In genomic region chr9:49081561-49081960, GRCm38 (mm10) we compare ENCODE assay signal across 7 mouse cellular contexts. TPM values are rescaled to one million over a fixed set of nuclear protein-coding genes. Genes with fewer than 3 reads are reported as not detected.
DNase-seq lines count a peak whose midpoint lies in the region; ATAC-seq and TF ChIP-seq lines count a peak whose summit lies in the region.

No protein-coding gene starts in this region.

- no peaks in the 10 kb centered on the region for H3K9me3 ChIP-seq in G1E (replicated peaks)
- no peaks in the 10 kb centered on the region for H3K9me3 ChIP-seq in heart, embryonic 10.5 days

- no peak for ATAC-seq in G1E (ENCODE audit: extremely low read depth, insufficient number of reproducible peaks, low FRiP score, poor library complexity, severe bottlenecking)
- ATAC-seq in megakaryocyte, adult 5-6 weeks (ENCODE audit: poor library complexity, severe bottlenecking), result peak; percentile 47; the same call in 1 of the 2 replicates

- H3K4me1 ChIP-seq in G1E (ENCODE audit: insufficient read depth, low read depth, low read length), result no peaks in the 10 kb centered on the region
- H3K4me1 ChIP-seq in heart, embryonic 10.5 days, result no peaks in the 10 kb centered on the region
- H3K4me1 ChIP-seq in small intestine, adult 2 months (ENCODE audit: control insufficient read depth, insufficient read depth, insufficient read length, low read length), result no peaks in the 10 kb centered on the region

- H3K36me3 ChIP-seq in G1E (replicated peaks), result peaks cover 60% of the 10 kb centered on the region
- peaks cover 40% of the 10 kb centered on the region for H3K36me3 ChIP-seq in heart, embryonic 10.5 days
- peaks cover 22% of the 10 kb centered on the region for H3K36me3 ChIP-seq in small intestine, adult 2 months (ENCODE audit: control insufficient read depth, insufficient read depth, low read length)

- no peaks in the 10 kb centered on the region for H3K27me3 ChIP-seq in G1E (ENCODE audit: insufficient read depth, low read length)
- H3K27me3 ChIP-seq in heart, embryonic 10.5 days (ENCODE audit: insufficient read depth, poor library complexity, severe bottlenecking), result no peaks in the 10 kb centered on the region
- no peaks in the 10 kb centered on the region for H3K27me3 ChIP-seq in small intestine, adult 2 months (ENCODE audit: control insufficient read depth, insufficient read depth, low read length)

- 8% methylated on average over 4 of the region's 4 CpGs for WGBS in heart, embryonic 10.5 days
- 24% methylated on average over 4 of the region's 4 CpGs for WGBS in small intestine, adult 2 months

- TF ChIP-seq POLR2A in small intestine, adult 2 months (IDR thresholded peaks at IDR 0.05; ENCODE audit: low read depth, low read length), result no peak

- no peak for DNase-seq in G1E (ENCODE audit: low spot score)
- DNase-seq in adrenal gland, adult 2 months, result peak; percentile 80
- peak; percentile 86 for DNase-seq in embryo, embryonic 10 days (ENCODE audit: low spot score)
- DNase-seq in heart, embryonic 10.5 days (ENCODE audit: low spot score), result peak; percentile 79
- peak; percentile 88 to 89 for DNase-seq in layer of hippocampus, postnatal 10 days (ENCODE audit: low spot score in 2 of 2)

- TF ChIP-seq CTCF in G1E (IDR thresholded peaks at IDR 0.05; ENCODE audit: low read depth, low read length), result 0 out of 2 replicates have a peak, but pooled peaks have one; percentile 22
- TF ChIP-seq CTCF in small intestine, adult 2 months (IDR thresholded peaks at IDR 0.05; ENCODE audit: extremely low read depth, insufficient read length, insufficient replicate concordance, low read depth, low read length), result peak; percentile 64; the same call in 1 of the 2 replicates

- H3K27ac ChIP-seq in heart, embryonic 10.5 days, result no peak overlapping the region
- H3K27ac ChIP-seq in small intestine, adult 2 months (ENCODE audit: insufficient read depth, low read depth, low read length), result no peak overlapping the region

- no peak overlapping the region for H3K4me3 ChIP-seq in G1E (ENCODE audit: low read depth, low read length)
- no peak overlapping the region for H3K4me3 ChIP-seq in heart, embryonic 10.5 days
- H3K4me3 ChIP-seq in small intestine, adult 2 months (ENCODE audit: low read depth, low read length), result no peak overlapping the region

RNA-seq across cellular contexts. Expression of gene Tmprss5, which starts 0.5 kb away (rescaled TPM):
- total RNA-seq in G1E (2014; fragmentation: Nextera tagmentation) (not detected in 2 replicates), G1E (2017) (0.22 and 0.23 TPM in 2 replicates)
- not detected in 2 replicates for polyA plus RNA-seq in G1E (2012)
- total RNA-seq in adrenal gland, adult 2 months (2021), result under 1 TPM; 0.29 to 0.52 TPM
- polyA plus RNA-seq in adrenal gland, adult 2 months (2012; rRNA removed), result 2.7 and 3.8 TPM in 2 replicates
- polyA plus RNA-seq in heart, embryonic 10.5 days (2016; fragmentation: Nextera tagmentation; extraction: Ambion mirVana), result 0.14 and 0.39 TPM in 2 replicates
- total RNA-seq in layer of hippocampus, postnatal 10 days (2021), result 1 to 10 TPM in 1 of 2 experiments, under 1 TPM in 1; 0.46 to 1.1 TPM
- not detected in 2 replicates for total RNA-seq in megakaryocyte, adult 5-6 weeks (2015)
- not detected in 2 replicates for total RNA-seq in megakaryocyte, adult 5-6 weeks (2017)
- polyA plus RNA-seq in small intestine, adult 2 months (2012; rRNA removed), result 1.5 and 3.3 TPM in 2 replicates

RNA-seq across cellular contexts. Expression of gene Zw10, which starts 26.1 kb away (rescaled TPM):
- total RNA-seq in G1E (2014; fragmentation: Nextera tagmentation) (52.0 and 53.1 TPM in 2 replicates), G1E (2017) (45.8 and 46.4 TPM in 2 replicates)
- 5.2 and 6.6 TPM in 2 replicates for polyA plus RNA-seq in G1E (2012)
- 10 to 100 TPM; 15.3 to 17.3 TPM for total RNA-seq in adrenal gland, adult 2 months (2021)
- 2.7 and 3.7 TPM in 2 replicates for polyA plus RNA-seq in adrenal gland, adult 2 months (2012; rRNA removed)
- 33.4 and 37.7 TPM in 2 replicates for polyA plus RNA-seq in heart, embryonic 10.5 days (2016; fragmentation: Nextera tagmentation; extraction: Ambion mirVana)
- 10 to 100 TPM; 14.9 to 15.4 TPM for total RNA-seq in layer of hippocampus, postnatal 10 days (2021)
- 18.6 and 20.9 TPM in 2 replicates for total RNA-seq in megakaryocyte, adult 5-6 weeks (2015)
- total RNA-seq in megakaryocyte, adult 5-6 weeks (2017), result 25.1 and 25.8 TPM in 2 replicates
- polyA plus RNA-seq in small intestine, adult 2 months (2012; rRNA removed), result 2.8 and 5.0 TPM in 2 replicates
